Mouse (Mus musculus): ENCODE measurements around the gene Ntng1.
"Not testable (repeated sequence)": the region's sequence is repeated elsewhere in the genome, so short reads cannot be mapped to it uniquely, and the experiment has no call there.

Gene Ntng1

GRCm38 (mm10) chr3:109781917-109782288, 361.9 kb downstream of the Ntng1 start:
- DNase-seq (ENCODE audit: low spot score in 2 of 2): no peak

- no peak for DNase-seq (ENCODE audit: low spot score in 2 of 2)
Measured at GRCm38 (mm10) chr3:109775200-109775599, 368.6 kb downstream of the Ntng1 start.

GRCm38 (mm10) chr3:109772120-109772519, 371.7 kb downstream of the Ntng1 start:
- DNase-seq (ENCODE audit: low spot score in 2 of 2): no peak

- no peak for DNase-seq (ENCODE audit: low spot score in 2 of 2)
Measured at GRCm38 (mm10) chr3:109766939-109767338, 376.9 kb downstream of the Ntng1 start.

GRCm38 (mm10) chr3:109765608-109766007, 378.2 kb downstream of the Ntng1 start:
- no peak for DNase-seq (ENCODE audit: low spot score in 2 of 2)

- DNase-seq (ENCODE audit: low spot score in 2 of 2): no peak
Measured at GRCm38 (mm10) chr3:109765141-109765540, 378.7 kb downstream of the Ntng1 start.

GRCm38 (mm10) chr3:109756426-109756825, 387.4 kb downstream of the Ntng1 start:
- DNase-seq (ENCODE audit: low spot score in 2 of 2): no peak

- not testable (repeated sequence) for DNase-seq (ENCODE audit: low spot score in 2 of 2)
Measured at GRCm38 (mm10) chr3:109747593-109747992, 396.2 kb downstream of the Ntng1 start.

- no peak for DNase-seq (ENCODE audit: low spot score in 2 of 2)
Measured at GRCm38 (mm10) chr3:109740466-109741102, 403.2 kb downstream of the Ntng1 start.

- DNase-seq (ENCODE audit: low spot score in 2 of 2): peak; percentile 28 to 35
Measured at GRCm38 (mm10) chr3:109732327-109733182, 411.3 kb downstream of the Ntng1 start.

GRCm38 (mm10) chr3:109731592-109732230, 412.1 kb downstream of the Ntng1 start:
- DNase-seq (ENCODE audit: low spot score in 2 of 2): no peak

Data from right cerebral cortex, adult 2 months (tissue).